Mouse (Mus musculus): ENCODE results near the gene Phlda3. TPM values are rescaled to one million over a fixed set of nuclear protein-coding genes. Genes with fewer than 3 reads are reported as not detected.

Gene Phlda3
- polyA plus RNA-seq, 1 experiment from 2014 or later, result 86.2 TPM

DNA sequence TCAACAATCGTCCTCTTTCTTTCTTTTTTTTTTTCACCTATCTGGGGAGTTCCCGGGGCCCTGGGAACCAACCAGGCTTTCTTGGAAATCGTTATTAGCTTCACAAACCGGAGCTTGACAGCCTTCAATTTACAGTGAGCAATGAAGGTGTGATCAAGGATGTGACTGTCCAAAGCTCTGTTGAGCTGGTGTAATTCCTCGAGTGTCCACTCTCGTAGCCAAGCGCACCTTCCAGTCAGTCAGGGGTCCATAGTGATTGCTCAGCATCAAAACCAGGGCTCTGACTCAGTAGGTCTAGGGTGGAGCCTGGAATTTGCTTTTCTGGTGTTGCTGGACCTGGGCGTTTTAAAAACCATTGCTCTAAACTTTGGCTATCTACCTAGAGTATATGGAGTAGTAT is 5.7 kb upstream of the Phlda3 start:
- H3K27ac ChIP-seq, result peak overlapping the region; percentile 57; the same call in 1 of the 2 replicates

DNA sequence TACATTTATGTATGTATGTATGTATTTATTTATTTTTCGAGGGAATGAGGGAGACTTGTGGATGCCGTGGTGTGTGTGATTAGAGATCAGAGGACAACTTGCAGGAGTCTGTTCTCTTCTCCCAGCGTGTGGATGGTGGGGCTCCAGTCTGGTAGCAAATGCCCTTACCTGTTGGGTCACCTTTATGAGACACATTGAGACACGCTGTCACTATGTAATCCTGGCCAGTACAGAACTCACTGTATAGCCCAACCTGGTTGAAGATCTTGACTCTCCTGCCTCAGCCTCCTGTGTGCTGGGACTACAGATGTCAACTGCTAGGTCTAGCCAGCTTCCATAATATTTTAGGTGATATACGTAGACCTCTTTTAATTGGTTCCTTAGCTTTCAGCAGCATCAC is 4.2 kb upstream of the Phlda3 start:
- Histone ChIP-seq H3K27me3 (no peaks in the 10 kb centered on the region), H3K9ac (no peak overlapping the region), H3K27ac (no peak overlapping the region), H3K36me3 (no peaks in the 10 kb centered on the region), H3K4me2 (no peak overlapping the region), H3K4me1 (peaks cover 40% of the 10 kb centered on the region), H3K9me3 (replicated peaks) (no peaks in the 10 kb centered on the region), H3K4me3 (replicated peaks) (no peak overlapping the region)
- WGBS, result 90% methylated on average over 5 of the region's 5 CpGs
- ATAC-seq (replicated peaks; ENCODE audit: low FRiP score), result no peak

More for the DNA sequence above, 5.7 kb upstream of the Phlda3 start:
- Histone ChIP-seq H3K9me3 (replicated peaks) (no peaks in the 10 kb centered on the region), H3K36me3 (no peaks in the 10 kb centered on the region), H3K4me1 (peaks cover 27% of the 10 kb centered on the region), H3K4me3 (replicated peaks) (no peak overlapping the region), H3K9ac (no peak overlapping the region), H3K27me3 (no peaks in the 10 kb centered on the region), H3K4me2 (no peak overlapping the region)
- WGBS, result 59% methylated on average over 8 of the region's 8 CpGs
- no peak for ATAC-seq (replicated peaks; ENCODE audit: low FRiP score)

DNA sequence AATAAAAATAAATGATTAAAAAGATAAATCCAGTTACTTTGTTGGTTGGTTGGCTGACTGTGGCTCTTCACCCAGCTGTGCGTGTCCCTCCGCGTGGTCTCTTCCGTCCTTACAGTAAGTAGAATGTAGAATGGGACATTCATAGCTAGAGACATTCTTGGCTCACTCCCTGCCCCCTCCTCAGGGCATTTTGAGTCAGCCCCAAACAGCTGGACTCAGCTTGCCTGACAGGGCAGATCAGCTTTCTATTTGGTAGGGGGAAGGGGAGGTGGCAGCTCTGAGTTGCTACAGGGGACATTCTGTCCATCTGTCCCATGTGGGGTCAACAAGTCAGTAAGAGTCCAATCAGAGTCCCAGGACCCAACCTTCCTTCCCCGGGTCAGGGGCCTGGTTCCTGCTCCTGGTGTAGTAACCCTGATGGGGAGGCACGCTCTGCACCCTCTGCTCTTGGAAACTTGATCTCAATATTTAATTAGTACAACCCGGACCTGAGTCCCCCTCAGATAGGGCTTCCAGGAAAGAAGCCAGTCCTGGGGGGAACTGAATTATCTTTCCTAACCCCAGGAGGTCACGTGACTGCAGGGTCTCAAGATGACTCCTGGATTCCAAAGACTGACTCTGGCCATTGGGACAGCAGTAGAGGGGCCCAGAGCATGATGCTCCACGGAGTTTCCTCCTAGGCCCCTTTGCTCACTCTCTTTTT is 2.3 kb upstream of the Phlda3 start:
- ATAC-seq (replicated peaks; ENCODE audit: low FRiP score), result peak; percentile 5; the same call in 1 of the 2 replicates
- WGBS, result 47% methylated on average over 9 of the region's 9 CpGs
- no peak overlapping the region for H3K4me3 ChIP-seq (replicated peaks)
- H3K4me2 ChIP-seq, result no peak overlapping the region
- no peak overlapping the region for H3K9ac ChIP-seq
- no peaks in the 10 kb centered on the region for H3K27me3 ChIP-seq
- H3K9me3 ChIP-seq (replicated peaks), result no peaks in the 10 kb centered on the region
- peaks cover 3% of the 10 kb centered on the region for H3K36me3 ChIP-seq
- peaks cover 58% of the 10 kb centered on the region for H3K4me1 ChIP-seq
- peak overlapping the region; percentile 95 for H3K27ac ChIP-seq

DNA sequence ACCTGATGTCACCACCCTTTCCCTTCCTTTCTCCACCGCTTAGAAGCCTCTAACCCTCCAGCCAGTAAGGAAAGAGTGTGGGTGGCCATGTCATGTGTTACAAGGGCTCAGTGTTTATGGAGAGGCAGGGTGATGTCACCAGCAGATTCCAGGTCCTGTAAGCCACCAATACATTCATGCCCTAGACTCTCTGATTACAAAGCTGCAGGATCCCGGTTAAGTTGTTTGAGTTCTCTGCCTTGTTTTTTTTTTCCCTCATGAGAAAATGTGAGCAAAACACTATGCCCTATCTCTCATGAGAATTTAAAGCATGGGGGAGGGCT is 1.8 kb upstream of the Phlda3 start:
- WGBS, result 27% methylated on average over 2 of the region's 2 CpGs

DNA sequence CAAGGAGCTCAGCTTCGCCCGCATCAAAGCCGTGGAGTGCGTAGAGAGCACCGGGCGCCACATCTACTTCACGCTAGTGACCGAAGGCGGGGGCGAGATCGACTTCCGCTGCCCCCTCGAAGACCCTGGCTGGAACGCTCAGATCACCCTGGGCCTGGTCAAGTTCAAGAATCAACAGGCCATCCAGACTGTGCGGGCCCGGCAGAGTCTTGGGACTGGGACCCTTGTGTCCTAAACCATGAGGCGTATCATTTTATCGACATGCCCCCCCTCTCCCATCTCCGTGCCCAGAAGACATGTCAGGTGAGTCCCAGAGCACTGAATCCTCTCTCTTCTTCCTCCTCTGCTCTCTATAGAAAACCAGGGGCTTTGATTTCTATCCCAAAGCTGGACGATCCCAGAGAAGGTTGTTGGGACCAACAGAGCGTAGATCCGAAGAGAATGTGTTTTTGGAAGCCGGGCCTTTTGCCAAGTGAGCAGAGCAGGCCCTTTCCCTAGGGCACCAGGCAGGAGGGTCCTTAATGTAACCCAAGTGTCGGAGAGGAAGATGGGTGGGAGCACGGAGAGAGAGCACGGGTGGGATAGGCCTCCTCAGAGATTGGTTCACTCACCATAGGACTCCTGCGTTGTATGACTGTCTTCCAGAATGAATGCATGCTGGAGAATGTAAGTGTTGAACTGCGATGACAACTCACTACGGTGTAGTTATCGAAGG is 830 bp downstream of the Phlda3 start:
- 10% methylated on average over 30 of the region's 30 CpGs for WGBS
- H3K4me3 ChIP-seq (replicated peaks), result peak overlapping the region; percentile 79
- peak overlapping the region; percentile 95 for H3K27ac ChIP-seq
- peak overlapping the region; percentile 89 for H3K4me2 ChIP-seq
- peak overlapping the region; percentile 85 for H3K9ac ChIP-seq
- no peaks in the 10 kb centered on the region for H3K9me3 ChIP-seq (replicated peaks)
- H3K36me3 ChIP-seq, result peaks cover 25% of the 10 kb centered on the region
- peak; percentile 7; the same call in 1 of the 2 replicates for ATAC-seq (replicated peaks; ENCODE audit: low FRiP score)
- H3K27me3 ChIP-seq, result no peaks in the 10 kb centered on the region
- H3K4me1 ChIP-seq, result peaks cover 84% of the 10 kb centered on the region

More for the DNA sequence above, 1.8 kb upstream of the Phlda3 start:
- Histone ChIP-seq H3K9ac (no peak overlapping the region), H3K4me2 (no peak overlapping the region), H3K27ac (peak overlapping the region; percentile 95), H3K27me3 (no peaks in the 10 kb centered on the region), H3K36me3 (peaks cover 9% of the 10 kb centered on the region), H3K9me3 (replicated peaks) (no peaks in the 10 kb centered on the region), H3K4me1 (peaks cover 63% of the 10 kb centered on the region), H3K4me3 (replicated peaks) (no peak overlapping the region)
- no peak for ATAC-seq (replicated peaks; ENCODE audit: low FRiP score)

DNA sequence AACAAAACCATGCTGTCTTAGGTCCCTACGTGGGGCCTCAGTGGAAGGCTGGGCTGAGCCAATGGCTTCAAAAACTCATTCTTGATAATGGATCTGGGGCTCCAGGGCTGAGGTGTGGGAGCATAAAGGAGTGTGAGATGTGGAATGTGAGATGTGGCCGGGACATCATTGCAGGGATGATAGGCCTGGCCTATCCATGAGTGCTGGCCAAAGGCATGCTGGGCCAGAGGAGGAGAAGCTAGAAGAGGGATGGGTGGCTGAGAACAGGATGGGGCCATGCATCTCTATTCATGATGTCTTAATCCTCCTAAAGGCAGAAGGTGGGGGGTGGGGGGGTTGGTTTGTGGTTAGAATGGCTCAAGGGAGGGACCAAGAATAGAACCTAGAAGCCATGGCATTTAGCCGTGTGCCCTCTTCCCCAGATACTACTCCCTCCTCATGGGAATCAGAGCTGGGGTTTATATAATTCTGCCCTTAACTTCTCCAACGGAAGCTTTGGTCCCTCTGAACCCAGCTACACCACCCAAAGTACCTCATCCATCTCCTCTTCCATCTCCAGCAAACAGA is 1.5 kb downstream of the Phlda3 start:
- Histone ChIP-seq H3K4me2 (peak overlapping the region; percentile 89), H3K9me3 (replicated peaks) (no peaks in the 10 kb centered on the region), H3K36me3 (peaks cover 25% of the 10 kb centered on the region), H3K4me1 (peaks cover 90% of the 10 kb centered on the region), H3K4me3 (replicated peaks) (peak overlapping the region; percentile 79), H3K9ac (peak overlapping the region; percentile 85), H3K27ac (0 out of 2 replicates have a peak overlapping the region, but pooled peaks have one; percentile 95), H3K27me3 (no peaks in the 10 kb centered on the region)
- WGBS, result 52% methylated on average over 4 of the region's 4 CpGs
- ATAC-seq (replicated peaks; ENCODE audit: low FRiP score), result no peak

DNA sequence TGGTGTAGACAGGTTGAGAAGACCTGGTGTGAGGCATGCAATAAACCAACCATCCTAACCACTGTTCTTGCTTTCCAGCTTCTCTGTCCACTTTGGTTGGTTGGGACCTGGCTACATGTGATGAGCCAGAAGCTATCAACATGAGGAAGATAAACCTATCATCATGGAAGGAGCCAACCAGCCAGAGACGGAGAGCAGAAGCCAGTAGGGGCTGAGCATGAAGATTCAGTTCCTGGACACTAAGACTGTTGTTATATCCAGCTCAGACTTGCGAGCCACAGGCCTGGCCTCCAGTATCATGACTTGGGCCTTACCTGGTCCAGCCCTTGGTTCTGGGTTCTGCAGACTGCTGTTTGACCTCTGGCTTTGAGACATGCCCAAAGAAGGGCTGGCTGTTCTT is 2.5 kb downstream of the Phlda3 start:
- Histone ChIP-seq H3K4me1 (peaks cover 91% of the 10 kb centered on the region), H3K9ac (no peak overlapping the region), H3K4me3 (replicated peaks) (peak overlapping the region; percentile 79; the same call in 1 of the 2 replicates), H3K36me3 (peaks cover 25% of the 10 kb centered on the region), H3K27ac (no peak overlapping the region), H3K4me2 (peak overlapping the region; percentile 89), H3K9me3 (replicated peaks) (no peaks in the 10 kb centered on the region), H3K27me3 (no peaks in the 10 kb centered on the region)
- ATAC-seq (replicated peaks; ENCODE audit: low FRiP score), result no peak
- 93% methylated on average over 2 of the region's 2 CpGs for WGBS

DNA sequence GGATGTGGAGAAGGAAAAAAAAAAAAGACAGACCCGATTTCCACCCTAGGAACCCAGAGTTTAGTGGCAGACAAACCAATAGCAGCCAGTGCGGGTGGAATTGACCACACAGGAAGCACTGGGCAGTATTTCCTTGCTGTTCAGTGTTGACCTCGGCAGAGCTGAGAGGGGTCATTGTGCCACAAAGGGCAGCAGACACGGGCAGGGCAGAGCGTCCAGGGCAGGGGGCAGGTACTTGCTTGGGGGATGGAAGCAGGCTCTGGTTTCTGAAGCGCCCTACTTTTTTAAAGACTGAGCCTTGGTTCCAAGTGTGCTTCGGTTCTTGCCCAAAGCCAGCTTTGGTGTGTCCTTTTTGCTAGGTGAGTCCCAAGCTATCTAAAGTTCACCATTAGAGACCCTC is 4.3 kb downstream of the Phlda3 start:
- H3K27me3 ChIP-seq, result no peaks in the 10 kb centered on the region
- no peaks in the 10 kb centered on the region for H3K9me3 ChIP-seq (replicated peaks)
- no peak for ATAC-seq (replicated peaks; ENCODE audit: low FRiP score)
- no peak overlapping the region for H3K4me2 ChIP-seq
- H3K9ac ChIP-seq, result no peak overlapping the region
- H3K4me3 ChIP-seq (replicated peaks), result no peak overlapping the region
- peaks cover 74% of the 10 kb centered on the region for H3K4me1 ChIP-seq
- 46% methylated on average over 7 of the region's 7 CpGs for WGBS
- peak overlapping the region; percentile 34 for H3K27ac ChIP-seq
- peaks cover 25% of the 10 kb centered on the region for H3K36me3 ChIP-seq

DNA sequence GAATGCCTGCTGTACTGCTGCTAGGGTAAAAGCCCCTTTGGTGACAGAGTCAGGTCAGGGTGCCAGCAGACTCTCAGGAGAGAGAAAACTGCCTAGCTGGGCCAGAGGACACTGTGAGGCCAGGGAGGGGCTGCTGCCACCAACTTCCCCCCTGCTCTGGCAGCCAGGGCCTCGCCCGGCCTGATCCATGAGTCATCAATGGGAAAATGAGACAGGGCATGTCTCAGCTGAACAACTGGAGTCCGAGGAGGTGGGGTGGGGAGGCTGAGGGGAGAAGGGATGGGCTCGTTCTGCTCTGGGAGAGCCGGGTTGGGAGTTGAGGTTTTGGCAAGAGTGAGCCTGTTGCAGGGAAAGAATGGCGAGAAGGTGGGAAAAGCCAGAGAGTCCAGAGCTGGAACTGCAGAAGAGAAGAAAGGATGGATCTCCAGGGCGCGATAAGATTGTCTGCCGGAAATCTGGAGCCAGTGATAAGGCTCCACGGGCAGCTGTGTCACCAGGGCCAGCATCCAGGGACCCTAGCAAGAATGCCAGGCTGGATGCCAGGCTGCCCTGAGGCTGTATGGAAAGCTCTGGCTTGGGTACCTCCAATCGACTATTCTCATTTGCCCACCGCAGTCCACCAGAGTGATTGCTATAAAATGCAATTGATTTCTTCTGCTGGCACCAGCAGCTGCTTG is 5.1 kb downstream of the Phlda3 start:
- Histone ChIP-seq H3K9ac (0 out of 2 replicates have a peak overlapping the region, but pooled peaks have one; percentile 3), H3K9me3 (replicated peaks) (no peaks in the 10 kb centered on the region), H3K27ac (peak overlapping the region; percentile 34), H3K4me1 (peaks cover 73% of the 10 kb centered on the region), H3K4me3 (replicated peaks) (no peak overlapping the region), H3K36me3 (peaks cover 25% of the 10 kb centered on the region), H3K27me3 (no peaks in the 10 kb centered on the region), H3K4me2 (no peak overlapping the region)
- 39% methylated on average over 12 of the region's 12 CpGs for WGBS
- ATAC-seq (replicated peaks; ENCODE audit: low FRiP score), result no peak

DNA sequence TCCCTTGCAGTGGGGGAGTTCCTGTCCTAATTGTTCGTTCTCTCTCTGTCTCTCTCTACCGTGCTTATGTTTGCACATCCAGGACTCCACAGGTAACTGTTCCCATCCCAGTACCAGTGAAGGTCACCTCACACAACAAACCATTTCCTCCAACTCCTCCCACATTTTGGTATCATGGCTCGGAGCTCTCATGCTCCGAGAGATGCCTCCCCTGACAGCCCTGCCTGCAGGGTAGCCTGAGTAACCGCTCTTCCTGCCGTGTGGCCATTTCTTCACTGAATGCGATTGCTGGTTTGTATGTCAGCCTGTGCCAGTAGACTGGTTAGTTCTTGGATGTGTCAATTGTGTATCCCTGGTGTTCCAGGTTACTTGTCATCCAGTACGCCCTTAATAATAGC is 5.7 kb downstream of the Phlda3 start:
- 58% methylated on average over 8 of the region's 8 CpGs for WGBS
- peak overlapping the region; percentile 34; the same call in 1 of the 2 replicates for H3K27ac ChIP-seq
- H3K9me3 ChIP-seq (replicated peaks), result no peaks in the 10 kb centered on the region
- H3K4me1 ChIP-seq, result peaks cover 75% of the 10 kb centered on the region
- no peak overlapping the region for H3K4me3 ChIP-seq (replicated peaks)
- no peak for ATAC-seq (replicated peaks; ENCODE audit: low FRiP score)
- H3K36me3 ChIP-seq, result peaks cover 25% of the 10 kb centered on the region
- no peaks in the 10 kb centered on the region for H3K27me3 ChIP-seq
- H3K4me2 ChIP-seq, result no peak overlapping the region
- H3K9ac ChIP-seq, result no peak overlapping the region

DNA sequence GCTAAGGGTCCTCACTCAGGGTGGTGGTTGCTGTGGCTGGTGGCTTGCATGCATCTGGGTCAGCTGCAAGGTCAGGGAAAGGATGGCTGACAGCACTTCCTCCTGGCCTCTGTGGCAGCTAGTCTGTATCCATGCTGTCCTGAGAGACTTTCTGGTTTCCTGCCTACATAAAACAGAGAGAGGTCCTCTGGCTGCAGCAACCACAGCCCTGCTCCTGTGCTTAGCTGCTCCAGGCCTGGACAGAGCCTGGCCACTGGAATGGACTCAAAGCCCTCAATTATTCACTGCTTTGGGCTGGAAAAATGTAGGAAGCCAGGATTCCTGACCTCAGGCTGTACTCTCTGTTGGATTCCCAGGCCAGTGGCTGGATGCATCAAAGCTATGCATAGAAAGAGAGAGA is 10.7 kb downstream of the Phlda3 start:
- no peak overlapping the region for H3K9ac ChIP-seq
- peaks cover 68% of the 10 kb centered on the region for H3K4me1 ChIP-seq
- no peak for ATAC-seq (replicated peaks; ENCODE audit: low FRiP score)
- no peak overlapping the region for H3K4me3 ChIP-seq (replicated peaks)
- H3K27ac ChIP-seq, result peak overlapping the region; percentile 23; the same call in 1 of the 2 replicates
- H3K36me3 ChIP-seq, result 0 out of 2 replicates have a peak, but pooled peaks cover 2% of the 10 kb centered on the region
- no peaks in the 10 kb centered on the region for H3K27me3 ChIP-seq
- H3K4me2 ChIP-seq, result no peak overlapping the region
- H3K9me3 ChIP-seq (replicated peaks), result no peaks in the 10 kb centered on the region

DNA sequence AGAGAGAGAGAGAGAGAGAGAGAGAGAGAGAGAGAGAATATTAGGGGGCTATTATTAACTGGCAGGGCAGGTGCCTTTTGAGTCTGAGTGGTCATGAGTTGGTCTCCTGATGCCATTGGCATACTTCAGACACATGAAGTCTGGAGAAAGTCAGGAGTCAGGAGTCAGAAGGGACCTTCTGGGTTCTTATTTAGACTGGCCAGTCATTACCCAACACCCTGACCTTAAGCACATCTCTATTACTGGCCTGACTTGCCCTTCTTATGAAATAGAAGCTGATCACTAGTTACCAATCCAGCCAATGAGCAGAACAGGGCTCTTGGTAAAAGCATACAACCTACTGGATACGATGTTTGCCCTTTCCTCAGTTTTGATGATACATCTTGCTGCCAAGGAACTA is 11.1 kb downstream of the Phlda3 start:
- Histone ChIP-seq H3K4me1 (peaks cover 63% of the 10 kb centered on the region), H3K9me3 (replicated peaks) (no peaks in the 10 kb centered on the region), H3K36me3 (no peaks in the 10 kb centered on the region), H3K4me3 (replicated peaks) (no peak overlapping the region), H3K27me3 (no peaks in the 10 kb centered on the region), H3K27ac (no peak overlapping the region), H3K9ac (no peak overlapping the region), H3K4me2 (no peak overlapping the region)
- WGBS, result 92% methylated on average over 1 of the region's 1 CpGs
- no peak for ATAC-seq (replicated peaks; ENCODE audit: low FRiP score)

Data from kidney, embryonic 15.5 days (tissue).